7 mouse cellular contexts compared by ENCODE assay signal in the genomic region with DNA sequence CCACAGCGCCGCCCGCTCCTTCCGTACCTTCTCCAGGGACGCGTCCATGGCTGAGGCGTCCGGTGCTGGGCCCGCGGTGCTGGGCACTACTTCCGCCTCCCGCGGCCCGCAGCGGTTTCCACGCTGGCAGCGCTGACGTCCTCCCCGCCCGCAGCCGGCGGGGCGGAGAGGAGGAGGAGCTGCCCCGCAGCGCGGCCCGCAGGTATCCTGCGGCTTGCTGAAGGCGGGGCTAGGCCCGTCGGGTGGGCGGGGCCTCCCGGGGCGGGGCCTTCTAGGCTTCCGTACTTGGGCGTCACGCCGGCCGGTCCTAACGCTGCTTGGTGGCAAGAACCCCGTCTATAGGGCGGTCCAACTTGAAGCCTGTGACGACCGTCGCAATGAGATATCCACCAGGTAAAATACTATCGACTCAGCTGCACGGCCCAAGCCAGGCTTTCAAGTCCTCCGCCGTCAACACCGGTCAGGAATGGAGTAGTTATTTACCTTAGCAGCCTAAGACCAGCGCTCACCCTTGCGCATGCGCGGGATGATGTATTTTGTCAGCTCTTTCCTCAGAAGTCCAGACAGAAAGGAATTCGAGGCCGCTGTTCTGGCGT. TPM values are rescaled to one million over a fixed set of nuclear protein-coding genes. Genes with fewer than 3 reads are reported as not detected.
A peak's percentile ranks its signal among the peaks of the same experiment; 100 is the strongest.
DNase-seq lines count a peak whose midpoint lies in the region; ATAC-seq and TF ChIP-seq lines count a peak whose summit lies in the region.

A gene (minus strand): TSS at position 244 of the 596 bp plus-strand sequence.
A gene (plus strand): TSS at position 274 of the 596 bp plus-strand sequence.

- H3K9me3 ChIP-seq in embryonic facial prominence, embryonic 10.5 days = no peaks in the 10 kb centered on the region
- H3K9me3 ChIP-seq in intestine, postnatal 0 days (ENCODE audit: control insufficient read depth) = no peaks in the 10 kb centered on the region
- H3K9me3 ChIP-seq in midbrain, embryonic 12.5 days = no peaks in the 10 kb centered on the region

- peak within 1 kb of the TSS; percentile 63 for H3K4me2 ChIP-seq in intestine, postnatal 0 days (replicated peaks; ENCODE audit: low read depth)
- peak within 1 kb of the TSS; percentile 72 for H3K4me2 ChIP-seq in midbrain, embryonic 12.5 days (replicated peaks)

- DNase-seq in adrenal gland, postnatal 10 days = peak; percentile 100
- peak; percentile 98 for DNase-seq in embryonic facial prominence, embryonic 10.5 days (ENCODE audit: low spot score)
- DNase-seq in gonadal fat pad, adult 2 months (ENCODE audit: low read depth) = peak; percentile 70
- peak; percentile 97 for DNase-seq in left cerebral cortex, postnatal 4 days

- peak within 1 kb of the TSS; percentile 89 for H3K4me3 ChIP-seq in embryonic facial prominence, embryonic 10.5 days
- peak within 1 kb of the TSS; percentile 94 for H3K4me3 ChIP-seq in intestine, postnatal 0 days (ENCODE audit: low read depth, low read length)
- peak within 1 kb of the TSS; percentile 80 for H3K4me3 ChIP-seq in midbrain, embryonic 12.5 days
- peak within 1 kb of the TSS; percentile 74 for H3K4me3 ChIP-seq in small intestine, adult 2 months (ENCODE audit: low read depth, low read length)

- WGBS in embryonic facial prominence, embryonic 10.5 days = under 1% methylated on average over 57 of the region's 57 CpGs
- WGBS in intestine, postnatal 0 days = under 1% methylated on average over 54 of the region's 57 CpGs
- WGBS in midbrain, embryonic 12.5 days = under 1% methylated on average over 53 of the region's 57 CpGs
- WGBS in small intestine, adult 2 months = under 1% methylated on average over 54 of the region's 57 CpGs

- ATAC-seq in intestine, postnatal 0 days = peak; percentile 98
- peak; percentile 97 for ATAC-seq in midbrain, embryonic 12.5 days (ENCODE audit: low FRiP score, low read depth)

- H3K36me3 ChIP-seq in embryonic facial prominence, embryonic 10.5 days (replicated peaks) = no peaks in the 10 kb centered on the region
- no peaks in the 10 kb centered on the region for H3K36me3 ChIP-seq in intestine, postnatal 0 days (ENCODE audit: control insufficient read depth, insufficient read depth)
- no peaks in the 10 kb centered on the region for H3K36me3 ChIP-seq in midbrain, embryonic 12.5 days
- H3K36me3 ChIP-seq in small intestine, adult 2 months (ENCODE audit: control insufficient read depth, insufficient read depth, low read length) = no peaks in the 10 kb centered on the region

- intact Hi-C loops in left cerebral cortex, postnatal 4 days (cut with DNase I) = loop anchor here (10.0 kb wide), 1 partner anchor 222 kb away; no protein-coding TSS in a partner anchor

- peaks cover 11% of the 10 kb centered on the region for H3K4me1 ChIP-seq in embryonic facial prominence, embryonic 10.5 days
- H3K4me1 ChIP-seq in intestine, postnatal 0 days (replicated peaks; ENCODE audit: control insufficient read depth, insufficient read depth, low read length) = peaks cover 9% of the 10 kb centered on the region; the same call in 1 of the 2 replicates
- peaks cover 14% of the 10 kb centered on the region for H3K4me1 ChIP-seq in midbrain, embryonic 12.5 days
- peaks cover 5% of the 10 kb centered on the region; the same call in 1 of the 2 replicates for H3K4me1 ChIP-seq in small intestine, adult 2 months (ENCODE audit: control insufficient read depth, insufficient read depth, insufficient read length, low read length)

- peak within 1 kb of the TSS; percentile 91 for H3K27ac ChIP-seq in embryonic facial prominence, embryonic 10.5 days (replicated peaks)
- peak within 1 kb of the TSS; percentile 80 for H3K27ac ChIP-seq in intestine, postnatal 0 days (ENCODE audit: low read depth, low read length)
- H3K27ac ChIP-seq in midbrain, embryonic 12.5 days (replicated peaks) = peak within 1 kb of the TSS; percentile 76
- H3K27ac ChIP-seq in small intestine, adult 2 months (ENCODE audit: insufficient read depth, low read depth, low read length) = peak within 1 kb of the TSS; percentile 88

- H3K9ac ChIP-seq in intestine, postnatal 0 days (ENCODE audit: low read depth, low read length) = peak within 1 kb of the TSS; percentile 91
- H3K9ac ChIP-seq in midbrain, embryonic 12.5 days (replicated peaks) = peak within 1 kb of the TSS; percentile 84

- H3K27me3 ChIP-seq in embryonic facial prominence, embryonic 10.5 days (replicated peaks; ENCODE audit: low read depth, poor library complexity, severe bottlenecking) = no peaks in the 10 kb centered on the region
- H3K27me3 ChIP-seq in intestine, postnatal 0 days (replicated peaks; ENCODE audit: control insufficient read depth, insufficient read depth, low read length) = no peaks in the 10 kb centered on the region
- H3K27me3 ChIP-seq in midbrain, embryonic 12.5 days = no peaks in the 10 kb centered on the region
- no peaks in the 10 kb centered on the region for H3K27me3 ChIP-seq in small intestine, adult 2 months (ENCODE audit: control insufficient read depth, insufficient read depth, low read length)

- peak; percentile 79 for TF ChIP-seq POLR2A in small intestine, adult 2 months (IDR thresholded peaks at IDR 0.05; ENCODE audit: low read depth, low read length)

- TF ChIP-seq CTCF in intestine, postnatal 0 days (IDR thresholded peaks at IDR 0.05; ENCODE audit: low read depth) = no peak
- TF ChIP-seq CTCF in small intestine, adult 2 months (IDR thresholded peaks at IDR 0.05; ENCODE audit: extremely low read depth, insufficient read length, insufficient replicate concordance, low read depth, low read length) = no peak

RNA-seq across cellular contexts. Expression of the first gene that starts in this region (rescaled TPM):
- total RNA-seq in adrenal gland, postnatal 10 days (2021) = 10 to 100 TPM; 75.6 to 76.5 TPM
- 72.2 and 74.8 TPM in 2 replicates for polyA plus RNA-seq in embryonic facial prominence, embryonic 10.5 days (2016; fragmentation: Nextera tagmentation; extraction: Ambion mirVana)
- polyA plus RNA-seq in gonadal fat pad, adult 2 months (2012; rRNA removed) = 250 and 265 TPM in 2 replicates
- 59.5 and 61.1 TPM in 2 replicates for polyA plus RNA-seq in intestine, postnatal 0 days (2015; fragmentation: Nextera tagmentation; extraction: Ambion mirVana)
- total RNA-seq in left cerebral cortex, postnatal 4 days (2021) = 10 to 100 TPM; 79.0 to 79.2 TPM
- polyA plus RNA-seq in midbrain, embryonic 12.5 days (2016; fragmentation: Nextera tagmentation; extraction: Ambion mirVana) = 77.2 and 78.6 TPM in 2 replicates
- 76.7 and 137 TPM in 2 replicates for polyA plus RNA-seq in small intestine, adult 2 months (2012; rRNA removed)

RNA-seq across cellular contexts. Expression of the second gene that starts in this region (rescaled TPM):
- 1 to 10 TPM; 6.6 to 8.1 TPM for total RNA-seq in adrenal gland, postnatal 10 days (2021)
- 2.6 and 3.4 TPM in 2 replicates for polyA plus RNA-seq in embryonic facial prominence, embryonic 10.5 days (2016; fragmentation: Nextera tagmentation; extraction: Ambion mirVana)
- polyA plus RNA-seq in gonadal fat pad, adult 2 months (2012; rRNA removed) = 9.4 and 9.5 TPM in 2 replicates
- 5.2 and 8.6 TPM in 2 replicates for polyA plus RNA-seq in intestine, postnatal 0 days (2015; fragmentation: Nextera tagmentation; extraction: Ambion mirVana)
- total RNA-seq in left cerebral cortex, postnatal 4 days (2021) = 10 to 100 TPM; 46.6 to 53.9 TPM
- polyA plus RNA-seq in midbrain, embryonic 12.5 days (2016; fragmentation: Nextera tagmentation; extraction: Ambion mirVana) = 4.2 TPM in 2 replicates
- 2.7 and 4.7 TPM in 2 replicates for polyA plus RNA-seq in small intestine, adult 2 months (2012; rRNA removed)

Comparison
In these comparisons a context has a peak if more than half of its experiments do, and no peak if none do; other contexts are left out.
1. Peak in every context shown above with its lines: DNase-seq, ATAC-seq, H3K4me3 ChIP-seq and H3K27ac ChIP-seq.
2. RNA of the second gene that starts in this region (total RNA-seq): 46.6 to 53.9 TPM in left cerebral cortex, postnatal 4 days; 6.6 to 8.1 TPM in adrenal gland, postnatal 10 days; every median in the first group is over 4 times any median in the second.